Mouse (Mus musculus): ENCODE measurements around the gene Akap2. TPM values are rescaled to one million over a fixed set of nuclear protein-coding genes. Genes with fewer than 3 reads are reported as not detected.

Akap2 gene
- polyA plus RNA-seq, 1 experiment from 2014 or later, result 24.6 TPM

DNA sequence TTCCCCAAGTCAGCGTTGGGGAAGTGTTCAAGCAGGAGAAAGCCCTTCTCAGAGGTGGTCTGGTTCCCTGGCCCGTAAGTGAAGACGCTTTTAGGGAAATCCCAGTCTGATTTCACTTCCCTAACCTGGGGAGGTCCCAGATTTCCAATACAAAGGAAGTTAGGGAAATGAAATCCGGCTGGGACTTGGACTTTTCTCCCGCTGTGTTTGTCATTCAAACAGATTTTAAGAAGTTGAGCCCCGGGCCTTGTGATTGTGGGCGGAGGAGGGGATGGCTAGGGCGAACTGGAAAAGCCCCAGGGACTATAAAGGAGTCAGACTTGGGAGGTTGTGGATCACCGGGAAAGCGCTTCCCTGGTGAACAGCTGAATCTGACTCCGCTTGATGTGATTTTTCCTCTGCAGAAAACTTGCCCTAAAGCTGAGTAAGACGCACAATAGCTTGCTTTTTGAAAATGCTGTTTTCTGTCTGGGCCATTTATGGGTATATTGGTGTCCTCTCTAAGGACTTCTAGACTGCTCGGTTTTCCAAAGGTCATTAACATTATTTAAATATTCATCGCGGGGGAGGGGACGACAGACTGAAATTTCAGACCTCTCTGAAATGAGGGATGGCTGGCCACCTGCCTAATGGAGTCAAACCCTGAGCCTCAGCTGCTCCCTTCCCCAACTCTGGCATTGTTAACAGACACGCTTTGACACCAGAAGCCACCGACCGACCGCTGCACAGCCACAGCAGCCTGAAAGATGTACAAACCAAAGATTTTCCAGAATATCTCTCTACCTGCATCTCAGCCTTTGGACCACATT lies 63.6 kb downstream of the Akap2 start:
- ATAC-seq (ENCODE audit: insufficient number of reproducible peaks, low FRiP score, low TSS enrichment, low read depth), result no peak
- peak overlapping the region; percentile 4; the same call in 1 of the 2 replicates for H3K4me2 ChIP-seq (replicated peaks)
- 0 out of 2 replicates have a peak overlapping the region, but pooled peaks have one; percentile 11 for H3K27ac ChIP-seq (replicated peaks)
- H3K36me3 ChIP-seq, result no peaks in the 10 kb centered on the region
- no peaks in the 10 kb centered on the region for H3K9me3 ChIP-seq (replicated peaks)
- peaks cover 30% of the 10 kb centered on the region for H3K4me1 ChIP-seq
- WGBS, result 5% methylated on average over 20 of the region's 20 CpGs
- H3K4me3 ChIP-seq (replicated peaks), result no peak overlapping the region
- no peaks in the 10 kb centered on the region for H3K27me3 ChIP-seq
- H3K9ac ChIP-seq, result no peak overlapping the region

DNA sequence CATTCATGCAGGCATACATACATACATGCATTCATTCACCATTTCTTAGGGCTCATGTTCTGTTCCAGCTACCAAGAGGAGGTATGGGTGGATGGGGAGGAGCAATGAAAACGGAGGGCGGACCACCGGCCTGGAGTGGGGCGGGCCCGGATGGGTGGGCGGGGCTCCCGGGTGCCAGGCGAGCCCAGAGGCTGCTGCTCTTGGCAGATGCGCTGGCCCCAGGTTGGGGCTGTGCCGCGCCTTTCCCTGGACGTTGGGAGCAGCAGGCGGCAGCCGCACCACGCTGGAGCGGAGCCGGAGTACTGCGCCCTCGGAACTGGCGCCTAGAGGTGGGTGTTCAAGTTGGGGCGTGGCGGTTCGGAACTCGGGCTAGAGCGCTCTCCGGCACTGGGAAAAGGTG lies 64.5 kb downstream of the Akap2 start:
- Histone ChIP-seq H3K27me3 (no peaks in the 10 kb centered on the region), H3K4me2 (replicated peaks) (peak overlapping the region; percentile 84), H3K27ac (replicated peaks) (no peak overlapping the region), H3K9ac (peak overlapping the region; percentile 37), H3K9me3 (replicated peaks) (no peaks in the 10 kb centered on the region), H3K36me3 (no peaks in the 10 kb centered on the region), H3K4me3 (replicated peaks) (peak overlapping the region; percentile 48), H3K4me1 (peaks cover 30% of the 10 kb centered on the region)
- peak; percentile 86 for ATAC-seq (ENCODE audit: insufficient number of reproducible peaks, low FRiP score, low TSS enrichment, low read depth)
- WGBS, result under 1% methylated on average over 26 of the region's 26 CpGs

DNA sequence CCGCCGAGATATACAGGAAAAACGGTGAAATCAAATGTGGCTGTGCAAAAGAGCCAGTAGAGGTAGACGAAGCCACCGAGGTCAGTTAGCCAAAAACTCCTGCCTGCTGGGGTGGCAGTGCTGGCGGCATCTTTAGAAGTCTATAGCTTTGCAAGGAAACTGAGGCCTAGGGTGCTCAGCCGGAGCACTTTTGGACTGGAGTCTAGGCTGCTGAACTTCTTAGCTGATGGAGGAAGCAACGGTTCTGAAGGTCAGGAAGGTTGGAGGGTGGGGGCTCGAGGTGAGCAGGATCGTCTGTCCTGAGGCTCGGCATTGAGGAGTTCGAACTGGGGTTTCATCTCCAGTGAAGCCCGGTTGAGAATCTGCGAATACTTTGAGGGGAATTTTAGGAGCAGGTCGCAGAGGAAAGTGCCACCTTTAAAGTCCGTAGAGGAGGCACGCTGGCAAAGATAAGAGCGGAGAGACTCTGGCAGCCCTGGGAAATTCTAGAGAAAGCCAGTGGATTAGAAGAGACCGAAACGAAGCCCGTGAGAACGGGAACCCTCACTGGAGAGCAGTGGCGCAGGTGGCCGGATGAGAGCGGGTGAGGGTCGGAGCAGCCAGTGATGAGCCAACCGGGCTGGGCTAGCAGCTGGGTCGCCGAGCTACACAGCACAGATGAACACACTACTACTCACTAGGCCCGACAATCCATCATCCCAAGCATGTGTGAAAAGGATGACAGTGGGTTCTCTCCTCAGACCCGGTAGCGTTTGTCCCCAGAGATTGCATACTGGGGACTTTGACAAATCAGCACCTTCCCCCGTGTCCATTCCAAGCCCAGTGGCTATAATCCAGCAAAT lies 65.3 kb downstream of the Akap2 start:
- Histone ChIP-seq H3K36me3 (no peaks in the 10 kb centered on the region), H3K4me1 (peaks cover 30% of the 10 kb centered on the region), H3K4me2 (replicated peaks) (peak overlapping the region; percentile 84), H3K27ac (replicated peaks) (no peak overlapping the region), H3K9me3 (replicated peaks) (no peaks in the 10 kb centered on the region), H3K4me3 (replicated peaks) (peak overlapping the region; percentile 48), H3K9ac (peak overlapping the region; percentile 37), H3K27me3 (no peaks in the 10 kb centered on the region)
- WGBS, result 11% methylated on average over 33 of the region's 33 CpGs
- no peak for ATAC-seq (ENCODE audit: insufficient number of reproducible peaks, low FRiP score, low TSS enrichment, low read depth)

DNA sequence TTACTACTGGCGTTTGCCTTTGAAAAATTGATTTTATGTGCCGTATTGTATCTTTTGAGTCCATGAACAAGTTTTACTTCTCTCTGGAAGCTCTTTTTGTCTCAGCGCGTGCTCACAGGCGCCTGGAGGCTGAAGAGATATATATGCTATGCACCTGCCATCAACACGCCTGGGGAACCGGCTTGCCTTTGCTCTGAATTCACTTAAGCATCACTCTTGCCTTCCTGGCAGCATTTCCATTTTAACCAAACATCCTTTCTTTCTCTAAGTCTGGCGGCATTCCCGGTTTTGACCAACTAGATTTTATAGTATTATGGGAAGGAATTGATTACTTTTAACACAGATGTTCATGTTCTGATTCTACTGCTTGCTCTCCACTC lies 65.9 kb downstream of the Akap2 start:
- H3K4me3 ChIP-seq (replicated peaks), result peak overlapping the region; percentile 48
- H3K9me3 ChIP-seq (replicated peaks), result no peaks in the 10 kb centered on the region
- H3K27me3 ChIP-seq, result no peaks in the 10 kb centered on the region
- H3K4me2 ChIP-seq (replicated peaks), result peak overlapping the region; percentile 84
- no peaks in the 10 kb centered on the region for H3K36me3 ChIP-seq
- H3K27ac ChIP-seq (replicated peaks), result no peak overlapping the region
- H3K9ac ChIP-seq, result no peak overlapping the region
- no peak for ATAC-seq (ENCODE audit: insufficient number of reproducible peaks, low FRiP score, low TSS enrichment, low read depth)
- peaks cover 30% of the 10 kb centered on the region for H3K4me1 ChIP-seq
- WGBS, result 35% methylated on average over 9 of the region's 9 CpGs

DNA sequence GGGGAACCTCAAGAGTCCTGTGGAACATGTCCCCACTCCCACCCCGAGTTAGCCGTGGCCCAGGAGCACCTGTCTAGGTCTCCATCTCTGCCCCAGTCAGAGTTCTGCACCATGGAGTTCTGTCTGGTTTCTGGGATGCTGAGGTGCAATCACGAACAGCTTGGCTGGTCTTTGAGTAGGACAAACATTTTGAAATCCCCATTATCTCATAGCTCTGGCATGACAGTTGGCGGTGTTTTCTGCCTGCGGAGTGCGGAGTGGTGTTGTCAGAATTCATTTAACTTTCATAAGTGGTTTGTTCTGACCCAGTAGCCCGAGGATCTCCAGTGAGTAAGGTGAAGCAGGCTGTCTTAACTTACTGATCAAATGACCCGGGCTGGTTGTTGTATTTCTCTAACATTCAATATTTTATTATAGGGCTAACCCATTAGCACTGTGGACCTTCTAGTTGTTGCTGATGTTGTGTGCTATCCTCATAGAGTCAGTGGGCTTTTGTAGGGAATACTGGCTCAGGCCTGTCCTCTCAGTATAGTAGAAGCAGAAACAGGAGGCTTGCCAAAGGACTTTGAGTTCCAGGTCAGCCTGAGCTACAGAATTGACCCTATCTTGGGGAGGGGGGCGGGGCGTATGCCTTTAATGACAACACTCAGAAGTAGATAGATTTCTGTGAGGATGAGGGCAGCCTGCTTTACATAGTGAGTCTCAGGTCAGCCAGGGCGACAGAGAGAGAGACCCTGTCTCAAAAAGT lies 66.6 kb downstream of the Akap2 start:
- 72% methylated on average over 11 of the region's 11 CpGs for WGBS
- H3K4me1 ChIP-seq, result peaks cover 30% of the 10 kb centered on the region
- no peaks in the 10 kb centered on the region for H3K36me3 ChIP-seq
- H3K27me3 ChIP-seq, result no peaks in the 10 kb centered on the region
- no peak for ATAC-seq (ENCODE audit: insufficient number of reproducible peaks, low FRiP score, low TSS enrichment, low read depth)
- H3K4me3 ChIP-seq (replicated peaks), result no peak overlapping the region
- H3K4me2 ChIP-seq (replicated peaks), result no peak overlapping the region
- no peaks in the 10 kb centered on the region for H3K9me3 ChIP-seq (replicated peaks)
- no peak overlapping the region for H3K9ac ChIP-seq
- no peak overlapping the region for H3K27ac ChIP-seq (replicated peaks)

DNA sequence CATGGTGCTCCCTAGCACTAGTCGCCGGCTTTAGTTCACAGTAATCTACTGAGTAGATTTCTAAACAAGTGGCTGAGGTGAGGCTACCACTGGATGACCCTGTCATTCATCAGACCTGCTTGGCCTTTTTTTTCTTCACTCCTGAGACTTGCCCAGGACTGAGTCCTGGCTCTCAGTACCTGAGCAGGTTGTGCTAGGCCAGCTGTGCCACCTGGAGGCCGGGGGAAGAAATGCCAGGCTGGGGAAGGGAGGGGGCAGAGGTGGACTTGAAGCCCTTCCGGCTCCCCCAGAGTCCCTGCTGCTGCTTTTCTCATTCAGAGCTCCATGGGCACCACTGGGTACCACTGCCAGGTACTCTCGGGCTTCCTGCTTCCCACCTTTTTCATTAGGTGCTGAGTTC lies 71.3 kb downstream of the Akap2 start:
- no peaks in the 10 kb centered on the region for H3K9me3 ChIP-seq (replicated peaks)
- no peak for ATAC-seq (ENCODE audit: insufficient number of reproducible peaks, low FRiP score, low TSS enrichment, low read depth)
- 68% methylated on average over 5 of the region's 5 CpGs for whole genome bisulfite sequencing

DNA sequence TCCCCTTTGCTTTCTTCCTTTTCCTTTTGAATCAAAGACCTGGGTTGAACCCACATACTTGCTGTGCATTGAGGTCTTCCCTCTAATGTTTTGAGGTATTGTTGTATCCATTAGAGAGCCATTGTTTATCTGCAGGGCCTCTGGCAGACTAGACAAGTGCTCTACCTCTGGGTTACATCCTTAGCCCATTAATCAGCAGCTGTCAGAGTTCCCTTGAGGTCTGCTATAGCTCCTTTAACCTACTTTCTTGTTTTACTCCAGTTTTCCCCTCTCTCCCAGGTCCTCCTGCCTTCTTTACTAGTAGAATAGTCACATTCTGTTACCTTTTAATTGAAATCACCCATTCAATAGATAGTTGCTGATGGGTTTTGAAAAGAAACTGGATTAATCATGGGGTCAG lies 71.7 kb downstream of the Akap2 start:
- no peaks in the 10 kb centered on the region for H3K9me3 ChIP-seq (replicated peaks)
- no peaks in the 10 kb centered on the region for H3K4me1 ChIP-seq
- no peak overlapping the region for H3K27ac ChIP-seq (replicated peaks)
- no peak overlapping the region for H3K4me2 ChIP-seq (replicated peaks)
- no peaks in the 10 kb centered on the region for H3K36me3 ChIP-seq
- no peaks in the 10 kb centered on the region for H3K27me3 ChIP-seq
- no peak overlapping the region for H3K9ac ChIP-seq
- no peak for ATAC-seq (ENCODE audit: insufficient number of reproducible peaks, low FRiP score, low TSS enrichment, low read depth)
- no peak overlapping the region for H3K4me3 ChIP-seq (replicated peaks)

More for the DNA sequence above, 71.3 kb downstream of the Akap2 start:
- H3K9ac ChIP-seq, result no peak overlapping the region
- no peaks in the 10 kb centered on the region for H3K36me3 ChIP-seq
- no peak overlapping the region for H3K4me2 ChIP-seq (replicated peaks)
- no peak overlapping the region for H3K27ac ChIP-seq (replicated peaks)
- H3K4me1 ChIP-seq, result no peaks in the 10 kb centered on the region
- H3K4me3 ChIP-seq (replicated peaks), result no peak overlapping the region
- no peaks in the 10 kb centered on the region for H3K27me3 ChIP-seq

DNA sequence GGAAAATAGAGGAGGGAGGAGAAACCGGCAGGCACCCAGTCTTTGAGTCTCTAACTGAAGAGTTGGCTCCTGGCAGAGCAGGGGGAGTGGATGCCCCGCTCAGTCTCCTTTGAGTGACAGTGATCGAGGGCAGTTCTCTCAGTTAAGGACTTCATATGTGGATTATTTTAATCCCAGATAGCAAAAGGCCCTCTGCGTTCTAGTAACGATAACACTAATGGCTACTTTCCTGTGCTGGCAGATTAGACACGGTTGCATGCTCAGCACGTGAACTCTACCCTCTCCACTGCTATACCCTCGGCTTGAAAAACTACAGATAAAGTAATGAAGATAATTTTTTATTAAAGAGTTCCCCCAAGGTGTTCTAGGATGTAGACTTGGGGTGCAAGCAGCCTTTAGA lies 76.5 kb downstream of the Akap2 start:
- WGBS, result 61% methylated on average over 8 of the region's 8 CpGs
- no peak for ATAC-seq (ENCODE audit: insufficient number of reproducible peaks, low FRiP score, low TSS enrichment, low read depth)
- H3K36me3 ChIP-seq, result no peaks in the 10 kb centered on the region
- H3K9ac ChIP-seq, result no peak overlapping the region
- 0 out of 2 replicates have a peak, but pooled peaks cover 5% of the 10 kb centered on the region for H3K4me1 ChIP-seq
- H3K4me3 ChIP-seq (replicated peaks), result no peak overlapping the region
- no peak overlapping the region for H3K4me2 ChIP-seq (replicated peaks)
- no peak overlapping the region for H3K27ac ChIP-seq (replicated peaks)
- no peaks in the 10 kb centered on the region for H3K9me3 ChIP-seq (replicated peaks)
- H3K27me3 ChIP-seq, result no peaks in the 10 kb centered on the region

DNA sequence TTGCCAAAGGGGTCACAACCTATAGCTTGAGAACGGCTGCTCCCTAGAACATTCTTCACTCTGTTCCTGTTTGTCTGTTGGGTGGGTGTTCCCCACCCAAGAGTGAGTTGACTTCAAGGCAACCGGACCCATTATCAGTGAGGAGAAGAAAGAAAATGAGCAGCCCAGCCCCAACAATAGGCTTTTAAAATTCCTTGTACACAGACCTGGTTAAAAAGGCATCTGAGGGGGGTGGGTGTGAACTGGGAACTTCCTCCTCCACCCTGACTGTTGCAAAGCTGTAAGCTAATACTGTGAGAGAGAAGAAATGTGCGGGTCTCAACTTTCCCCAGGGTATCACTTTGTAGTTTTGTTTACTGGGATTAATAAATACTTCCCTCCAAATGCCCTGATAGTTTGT lies 77.1 kb downstream of the Akap2 start:
- H3K9me3 ChIP-seq (replicated peaks), result no peaks in the 10 kb centered on the region
- no peak for ATAC-seq (ENCODE audit: insufficient number of reproducible peaks, low FRiP score, low TSS enrichment, low read depth)
- WGBS, result 27% methylated on average over 3 of the region's 3 CpGs
- no peaks in the 10 kb centered on the region for H3K36me3 ChIP-seq
- no peak overlapping the region for H3K4me2 ChIP-seq (replicated peaks)
- H3K27me3 ChIP-seq, result no peaks in the 10 kb centered on the region
- H3K9ac ChIP-seq, result no peak overlapping the region
- 0 out of 2 replicates have a peak overlapping the region, but pooled peaks have one; percentile 17 for H3K27ac ChIP-seq (replicated peaks)
- H3K4me1 ChIP-seq, result 0 out of 2 replicates have a peak, but pooled peaks cover 5% of the 10 kb centered on the region
- H3K4me3 ChIP-seq (replicated peaks), result no peak overlapping the region

DNA sequence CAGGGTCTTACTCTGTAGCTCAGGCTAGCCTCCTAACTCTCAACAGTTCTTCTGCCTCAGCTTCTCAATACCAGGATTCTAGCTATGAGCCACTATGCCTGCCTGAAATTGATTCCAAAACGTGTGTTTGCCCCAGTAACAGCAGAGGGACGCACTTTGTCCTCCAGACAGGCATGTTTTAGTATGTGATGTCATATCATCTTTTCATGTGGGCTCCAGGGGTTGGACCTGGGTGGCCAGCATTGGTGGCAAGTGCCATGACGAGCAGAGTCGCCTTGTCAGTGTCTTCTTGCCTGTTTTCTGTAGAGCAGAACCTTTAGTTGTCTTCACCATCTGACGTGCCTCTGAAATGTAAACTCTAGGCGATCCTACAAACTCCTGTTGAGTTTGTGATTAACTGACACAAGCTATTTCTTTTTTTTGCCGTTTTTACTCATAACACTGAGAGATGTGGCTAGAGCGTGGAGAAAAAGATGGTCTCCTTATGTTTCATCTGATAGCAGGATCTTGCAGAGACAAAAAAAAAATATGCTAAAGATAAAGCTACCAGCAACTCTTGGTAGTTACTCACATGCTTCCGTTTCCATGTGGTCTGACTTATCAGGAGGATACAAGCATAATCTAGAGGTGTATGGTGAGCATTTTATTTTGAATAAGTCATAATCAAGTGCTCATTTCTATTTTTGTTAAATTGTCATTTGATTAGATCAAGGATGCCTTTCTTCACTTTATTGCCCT lies 80.3 kb downstream of the Akap2 start:
- no peak overlapping the region for H3K4me2 ChIP-seq (replicated peaks)
- no peaks in the 10 kb centered on the region for H3K9me3 ChIP-seq (replicated peaks)
- 0 out of 2 replicates have a peak, but pooled peaks cover 5% of the 10 kb centered on the region for H3K4me1 ChIP-seq
- ATAC-seq (ENCODE audit: insufficient number of reproducible peaks, low FRiP score, low TSS enrichment, low read depth), result no peak
- no peak overlapping the region for H3K4me3 ChIP-seq (replicated peaks)
- no peaks in the 10 kb centered on the region for H3K27me3 ChIP-seq
- WGBS, result 73% methylated on average over 9 of the region's 9 CpGs
- no peak overlapping the region for H3K27ac ChIP-seq (replicated peaks)
- H3K9ac ChIP-seq, result no peak overlapping the region
- H3K36me3 ChIP-seq, result no peaks in the 10 kb centered on the region

Data from embryonic facial prominence, embryonic 15.5 days (tissue).